Mouse (Mus musculus) testis, adult 2 months (tissue): ENCODE data around the gene Vmn2r65.

Experiments used
- CTCF ChIP-seq: fragments of 200-500 bp; IDR thresholded peaks from 2 replicates; pipeline ENCODE4 v1.5.1; 2012; ENCODE audit warnings: low read depth, mild to moderate bottlenecking, inconsistent platforms, low read length, moderate library complexity; ENCODE audit not compliant: control insufficient read depth, insufficient read depth, insufficient replicate concordance
- POLR2A ChIP-seq: fragments of 200-500 bp; IDR thresholded peaks from 2 replicates; pipeline ENCODE4 v1.6.1; 2012; ENCODE audit warnings: low read depth, mild to moderate bottlenecking, inconsistent platforms, low read length, moderate library complexity; ENCODE audit not compliant: control insufficient read depth

DNA sequence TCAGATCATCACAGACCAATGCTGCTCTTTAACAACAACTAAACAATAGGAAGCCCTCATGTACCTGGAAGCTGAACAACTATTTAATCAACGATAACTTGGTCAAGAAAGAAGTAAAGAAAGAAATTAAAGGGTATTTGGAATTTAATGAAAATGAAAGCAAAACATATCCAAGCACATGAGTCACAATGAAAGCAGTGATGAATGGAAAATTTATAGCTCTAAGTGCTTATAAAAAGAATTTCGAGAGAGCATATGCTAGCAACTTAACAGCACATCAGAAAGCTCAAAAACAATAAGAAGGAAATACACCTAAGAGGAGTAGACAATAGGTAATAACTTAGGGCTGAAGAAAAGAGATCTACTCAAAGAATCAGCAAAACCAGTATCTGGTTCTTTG is 32.8 kb upstream of the Vmn2r65 start:
- TF ChIP-seq CTCF = no peak
- no peak for TF ChIP-seq POLR2A
